Mouse (Mus musculus) CH12.LX (cell line): Measurements from ENCODE around the gene Arvcf. TPM values are rescaled to one million over a fixed set of nuclear protein-coding genes. Genes with fewer than 3 reads are reported as not detected.
A peak's percentile ranks its signal among the peaks of the same experiment; 100 is the strongest.

Source experiments
- DNase-seq: peaks from one replicate; pipeline ENCODE4 v3.0.0-alpha.2; 2013; ENCODE audit errors: extremely low read depth
- H3K27ac ChIP-seq: 2 replicates; pipeline ENCODE4 v1.5.1; 2012; ENCODE audit warnings: low read depth, mild to moderate bottlenecking, control low read depth, moderate library complexity; ENCODE audit not compliant: insufficient read depth
- H3K27me3 ChIP-seq: replicated peaks from 2 replicates; pipeline ENCODE3; 2012; ENCODE audit warnings: inconsistent platforms
- H3K36me3 ChIP-seq, 2 experiments: replicated peaks in 1 of 2; 2 replicates each; pipeline versions ENCODE3 to v1.6.1; 2012; ENCODE audit warnings: inconsistent platforms in 1 of 2, low read length in 1 of 2, mild to moderate bottlenecking in 1 of 2, mixed read lengths in 1 of 2, moderate library complexity in 1 of 2; ENCODE audit not compliant: control insufficient read depth in 1 of 2, insufficient read depth in 1 of 2
- H3K4me1 ChIP-seq, 2 experiments: 2 replicates each; pipeline ENCODE4 v1.6.1; 2012; ENCODE audit warnings: inconsistent platforms in 1 of 2, moderate library complexity in 1 of 2; ENCODE audit not compliant: insufficient read depth in 2 of 2, control insufficient read depth in 1 of 2
- H3K4me2 ChIP-seq: 2 replicates; pipeline ENCODE4 v1.6.1; 2012; ENCODE audit warnings: low read depth, mild to moderate bottlenecking, control low read depth; ENCODE audit not compliant: poor library complexity, insufficient read depth, severe bottlenecking
- H3K4me3 ChIP-seq, 3 experiments: fragments of 150-350 bp in 1 of 3; sonication (generic) in 1 of 3; replicated peaks in 1 of 3; 2 replicates each; pipeline versions ENCODE3 to v1.5.1; 2011 to 2012; ENCODE audit warnings: low read depth in 2 of 3, low read length in 2 of 3, mild to moderate bottlenecking in 2 of 3, moderate library complexity in 2 of 3, control low read depth in 1 of 3, improper control_type of control experiment in 1 of 3, inconsistent platforms in 1 of 3, mixed read lengths in 1 of 3; ENCODE audit not compliant: poor library complexity in 1 of 3
- H3K79me2 ChIP-seq: replicated peaks from 2 replicates; pipeline ENCODE4 v1.6.1; 2012; ENCODE audit warnings: mild to moderate bottlenecking, moderate library complexity; ENCODE audit not compliant: control insufficient read depth, poor library complexity, insufficient read depth, severe bottlenecking; ENCODE audit errors: extremely low read depth
- H3K9ac ChIP-seq: 2 replicates; pipeline ENCODE4 v1.6.1; 2012; ENCODE audit warnings: low read depth, mild to moderate bottlenecking, control low read depth, moderate library complexity; ENCODE audit not compliant: insufficient read depth
- H3K9me3 ChIP-seq: replicated peaks from 2 replicates; pipeline ENCODE3; 2012; ENCODE audit warnings: low read length, inconsistent platforms, mixed read lengths
- BHLHE40 ChIP-seq: IDR thresholded peaks from 2 replicates; pipeline ENCODE4 v1.6.1; 2011; ENCODE audit warnings: mild to moderate bottlenecking, low read depth, low read length, improper control_type of control experiment
- CTCF ChIP-seq, 2 experiments: IDR thresholded peaks in 1 of 2; conservative IDR thresholded peaks in 1 of 2; 2 replicates each; pipeline ENCODE4 v1.5.1; 2011 to 2012; ENCODE audit warnings: low read depth in 2 of 2, low read length in 2 of 2, improper control_type of control experiment in 1 of 2, inconsistent platforms in 1 of 2, mild to moderate bottlenecking in 1 of 2, moderate library complexity in 1 of 2
- E2F4 ChIP-seq: IDR thresholded peaks from 2 replicates; pipeline ENCODE4 v1.6.1; 2011; ENCODE audit warnings: low read depth, low read length, improper control_type of control experiment; ENCODE audit not compliant: insufficient replicate concordance
- ELF1 ChIP-seq: IDR thresholded peaks from 2 replicates; pipeline ENCODE4 v1.6.1; 2014; ENCODE audit warnings: low read depth, mild to moderate bottlenecking, inconsistent platforms, low read length, improper control_type of control experiment
- EP300 ChIP-seq: IDR thresholded peaks from 2 replicates; pipeline ENCODE4 v1.6.1; 2011; ENCODE audit warnings: low read length, improper control_type of control experiment
- GABPA ChIP-seq: IDR thresholded peaks from 2 replicates; pipeline ENCODE4 v1.6.1; 2012; ENCODE audit warnings: low read depth, low read length, improper control_type of control experiment, inconsistent platforms; ENCODE audit not compliant: insufficient replicate concordance
- HCFC1 ChIP-seq: IDR thresholded peaks from 2 replicates; pipeline ENCODE4 v1.6.1; 2012; ENCODE audit warnings: low read depth, mild to moderate bottlenecking, inconsistent platforms, low read length, improper control_type of control experiment
- IRF4 ChIP-seq: IDR thresholded peaks from 2 replicates; pipeline ENCODE4 v1.6.1; 2014; ENCODE audit warnings: low read depth, mild to moderate bottlenecking, inconsistent platforms, low read length, improper control_type of control experiment
- JUND ChIP-seq: conservative IDR thresholded peaks from 2 replicates; pipeline ENCODE4 v1.6.1; 2011; ENCODE audit warnings: low read depth, low read length, improper control_type of control experiment
- MAZ ChIP-seq: IDR thresholded peaks from 2 replicates; pipeline ENCODE4 v1.6.1; 2012; ENCODE audit warnings: low read depth, mild to moderate bottlenecking, inconsistent platforms, low read length, improper control_type of control experiment, moderate library complexity
- NELFE ChIP-seq: IDR thresholded peaks from 2 replicates; pipeline ENCODE4 v1.6.1; 2011; ENCODE audit warnings: low read depth, low read length, improper control_type of control experiment
- POLR2AphosphoS2 ChIP-seq: IDR thresholded peaks from 2 replicates; pipeline ENCODE4 v1.6.1; 2011; ENCODE audit warnings: low read depth, low read length, improper control_type of control experiment
- RAD21 ChIP-seq: IDR thresholded peaks from 2 replicates; pipeline ENCODE4 v1.6.1; 2011; ENCODE audit warnings: low read depth, mild to moderate bottlenecking, low read length, improper control_type of control experiment, moderate library complexity
- RCOR1 ChIP-seq: conservative IDR thresholded peaks from 2 replicates; pipeline ENCODE4 v1.6.1; 2012; ENCODE audit warnings: low read depth, mild to moderate bottlenecking, inconsistent platforms, low read length, improper control_type of control experiment
- SIN3A ChIP-seq: IDR thresholded peaks from 2 replicates; pipeline ENCODE4 v1.6.1; 2012; ENCODE audit warnings: low read length, improper control_type of control experiment, inconsistent platforms
- SMC3 ChIP-seq: IDR thresholded peaks from 2 replicates; pipeline ENCODE4 v1.6.1; 2011; ENCODE audit warnings: low read depth, low read length, improper control_type of control experiment
- USF1 ChIP-seq: IDR thresholded peaks from 2 replicates; pipeline ENCODE4 v1.6.1; 2014; ENCODE audit warnings: low read depth, mild to moderate bottlenecking, inconsistent platforms, low read length, improper control_type of control experiment
- USF2 ChIP-seq: conservative IDR thresholded peaks from 2 replicates; pipeline ENCODE4 v1.6.1; 2011; ENCODE audit warnings: low read depth, low read length, improper control_type of control experiment
- ZKSCAN1 ChIP-seq: IDR thresholded peaks from 2 replicates; pipeline ENCODE4 v1.6.1; 2012; ENCODE audit warnings: low read depth, inconsistent platforms, low read length, improper control_type of control experiment, borderline replicate concordance
- dilution Hi-C: fragments of 300-500 bp; cut with MboI; formaldehyde crosslinking; loops from 2 replicates; pipeline ENCODE4 v1.14.3; 2020; ENCODE audit warnings: low sequenced_read_pairs; ENCODE audit not compliant: extremely low pct_unique_long_range_greater_than_20kb, extremely low pct_ligation_motif_present
- in situ Hi-C: fragments of 300-500 bp; cut with MboI; formaldehyde crosslinking; loops from 3 replicates; pipeline ENCODE4 v1.14.3; 2019; ENCODE audit warnings: low sequenced_read_pairs, low pct_ligation_motif_present, low pct_unique_long_range_greater_than_20kb, mixed read lengths
- polyA plus RNA-seq: library from polyadenylated mRNA; unstranded; fragments of >175 nt; gene quantifications from 2 replicates; pipeline ENCODE4 v1.2.1, GENCODE M21; 2012; ENCODE audit warnings: low read depth; ENCODE audit not compliant: insufficient read length
- total RNA-seq, 2 experiments: library from RNA; depleted of rRNA; stranded (reverse); fragments of 300-350 nt in 1 of 2; fragments of >200 nt in 1 of 2; gene quantifications; 2 replicates each; pipeline ENCODE4 v1.2.3; 2012 to 2014

Arvcf gene
- total and polyA plus RNA-seq, 3 experiments: 1.1 to 7.5 (median 3.9) TPM

- dilution Hi-C loops: no loop called here
- in situ Hi-C loops: no loop called here
- no peak for TF ChIP-seq IRF4
- no peak for TF ChIP-seq POLR2AphosphoS2
- peak; percentile 58 for TF ChIP-seq BHLHE40
- H3K4me3 ChIP-seq: peak overlapping the region; percentile 39 to 66 (median 56)
- no peak overlapping the region for H3K27ac ChIP-seq
- H3K27me3 ChIP-seq: peaks cover 61% of the 10 kb centered on the region
- H3K36me3 ChIP-seq: no peaks in the 10 kb centered on the region
- H3K4me1 ChIP-seq: peaks cover 4 to 26% of the 10 kb centered on the region in 2 experiments; a peak in 3 of 4 replicates
- peak; percentile 45 for DNase-seq
- no peaks in the 10 kb centered on the region for H3K9me3 ChIP-seq
- H3K9ac ChIP-seq: peak overlapping the region; percentile 47
- H3K79me2 ChIP-seq: no peaks in the 10 kb centered on the region
- H3K4me2 ChIP-seq: peak overlapping the region; percentile 77
Observed at GRCm38 (mm10) chr16:18348601-18349175, 706 bp downstream of the Arvcf start.

- in situ Hi-C loops: loop anchor here (5.0 kb wide), 2 partner anchors 37 to 272 kb away; partner anchors contain the start of gene Gp1bb
- TF ChIP-seq BHLHE40 (no peak), GABPA (no peak), SIN3A (no peak), HCFC1 (no peak), POLR2AphosphoS2 (no peak), USF2 (no peak)
Observed at GRCm38 (mm10) chr16:18349761-18350325, 1.9 kb downstream of the Arvcf start.

GRCm38 (mm10) chr16:18351313-18352055 lies 3.5 kb downstream of the Arvcf start:
- H3K27me3 ChIP-seq: peaks cover 51% of the 10 kb centered on the region
- no peak overlapping the region for H3K9ac ChIP-seq
- DNase-seq: no peak
- H3K36me3 ChIP-seq: no peaks in the 10 kb centered on the region
- no peaks in the 10 kb centered on the region for H3K79me2 ChIP-seq
- no peak overlapping the region for H3K4me3 ChIP-seq
- in situ Hi-C loops: loop anchor here (5.0 kb wide), 2 partner anchors 36 to 271 kb away; partner anchors contain the start of gene Gp1bb
- peaks cover 0 to 12% of the 10 kb centered on the region in 2 experiments; a peak in 2 of 4 replicates for H3K4me1 ChIP-seq
- H3K4me2 ChIP-seq: no peak overlapping the region
- dilution Hi-C loops: no loop called here
- no peaks in the 10 kb centered on the region for H3K9me3 ChIP-seq
- no peak overlapping the region for H3K27ac ChIP-seq
- TF ChIP-seq NELFE (0 out of 2 replicates have a peak, but pooled peaks have one; percentile 47), JUND (no peak), MAZ (peak; percentile 64; the same call in 1 of the 2 replicates), IRF4 (0 out of 2 replicates have a peak, but pooled peaks have one; percentile 13), RCOR1 (no peak), BHLHE40 (peak; percentile 73), CTCF (conservative IDR thresholded peaks at IDR 0.05 in 1 of 2, IDR thresholded peaks at IDR 0.05 in 1 of 2; ENCODE audit: low read depth in 2 of 2, low read length in 2 of 2) (peak; percentile 8 to 91; a peak in 3 of 4 replicates), E2F4 (no peak), USF1 (no peak), ELF1 (no peak), ZKSCAN1 (no peak), SMC3 (peak; percentile 81), RAD21 (peak; percentile 70), EP300 (no peak)

More at GRCm38 (mm10) chr16:18349761-18350325, 1.9 kb downstream of the Arvcf start:
- Histone ChIP-seq H3K4me3 (no peak overlapping the region), H3K36me3 (no peaks in the 10 kb centered on the region), H3K9ac (no peak overlapping the region), H3K27ac (no peak overlapping the region), H3K27me3 (peaks cover 56% of the 10 kb centered on the region), H3K4me2 (no peak overlapping the region), H3K4me1 (peaks cover 0 to 17% of the 10 kb centered on the region in 2 experiments; a peak in 2 of 4 replicates), H3K9me3 (no peaks in the 10 kb centered on the region), H3K79me2 (no peaks in the 10 kb centered on the region)
- dilution Hi-C loops: no loop called here
- no peak for DNase-seq
